Mouse (Mus musculus) kidney, embryonic 16.5 days (tissue): ENCODE data around the gene H2al1g. TPM values are rescaled to one million over a fixed set of nuclear protein-coding genes. Genes with fewer than 3 reads are reported as not detected.

ENCODE experiments used
- ATAC-seq: fragments of 200-750 bp; cut with Nextera tagmentation; 2 replicates; pipeline ENCODE4 v1.8.0; 2017; ENCODE audit warnings: moderate TSS enrichment; ENCODE audit not compliant: low FRiP score, low TSS enrichment
- H3K27ac ChIP-seq: fragments of 300-500 bp; sonication (generic); 2 replicates; pipeline ENCODE4 v1.5.1; 2014; ENCODE audit warnings: low read length
- H3K27me3 ChIP-seq: fragments of 300-500 bp; sonication (generic); 2 replicates; pipeline ENCODE4 v1.6.1; 2014; ENCODE audit warnings: low read length, control low read depth, mixed read lengths; ENCODE audit not compliant: insufficient read depth
- H3K36me3 ChIP-seq: fragments of 300-500 bp; sonication (generic); 2 replicates; pipeline ENCODE4 v1.6.1; 2014; ENCODE audit warnings: low read length, control low read depth, mixed read lengths; ENCODE audit not compliant: insufficient read depth
- H3K4me1 ChIP-seq: fragments of 300-500 bp; sonication (generic); 2 replicates; pipeline ENCODE4 v1.6.1; 2014; ENCODE audit warnings: low read length, control low read depth, mixed read lengths; ENCODE audit not compliant: insufficient read depth
- H3K4me2 ChIP-seq: fragments of 300-500 bp; sonication (generic); replicated peaks from 2 replicates; pipeline ENCODE4 v1.6.1; 2014; ENCODE audit warnings: low read depth, low read length
- H3K4me3 ChIP-seq: fragments of 300-500 bp; sonication (generic); 2 replicates; pipeline ENCODE4 v1.5.1; 2014; ENCODE audit warnings: mild to moderate bottlenecking, low read length
- H3K9ac ChIP-seq: fragments of 300-500 bp; sonication (generic); replicated peaks from 2 replicates; pipeline ENCODE4 v1.6.1; 2014; ENCODE audit warnings: low read length
- H3K9me3 ChIP-seq: fragments of 300-500 bp; sonication (generic); 2 replicates; pipeline ENCODE4 v1.6.1; 2016; ENCODE audit warnings: low read length, control low read depth
- WGBS: fragments of 180-500 bp; shearing (Covaris S2); extraction: QIAGEN DNeasy Blood & Tissue Kit; methylation state at CpG from one replicate; pipeline ENCODE4 v1.1.7; 2014; 5-methylcytosine and 5-hydroxymethylcytosine counted together
- polyA plus RNA-seq: library from polyadenylated mRNA; unstranded; fragments of >200 nt; fragmentation: Nextera tagmentation; extraction: Ambion mirVana; gene quantifications from 2 replicates; pipeline ENCODE4 v1.2.1, GENCODE M21; 2015

H2al1g gene
- polyA plus RNA-seq, 1 experiment from 2014 or later = not detected

DNA sequence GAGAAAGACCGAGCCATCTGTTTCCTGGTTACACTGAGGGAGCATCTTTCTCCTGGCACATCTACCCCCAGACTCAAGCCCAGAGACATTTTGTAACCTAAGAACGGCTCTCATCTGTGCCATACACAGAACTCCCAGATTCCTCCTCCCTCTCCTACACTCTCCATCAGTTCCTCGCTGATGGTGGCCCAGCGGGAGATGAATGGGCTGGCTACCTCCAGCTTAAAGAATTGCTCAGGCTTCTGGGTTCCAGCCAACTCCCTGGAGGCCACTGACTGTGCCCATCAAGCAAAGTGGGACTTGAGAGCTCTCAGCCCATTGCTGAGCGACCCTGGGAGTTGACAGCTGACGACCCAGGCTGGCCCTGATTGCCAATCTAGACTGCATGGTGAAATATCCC, 45.8 kb downstream of the H2al1g start:
- Histone ChIP-seq H3K9ac (no peak overlapping the region), H3K27me3 (peaks cover 19% of the 10 kb centered on the region; the same call in 1 of the 2 replicates), H3K9me3 (no peaks in the 10 kb centered on the region), H3K27ac (no peak overlapping the region), H3K4me3 (no peak overlapping the region), H3K4me1 (no peaks in the 10 kb centered on the region), H3K36me3 (no peaks in the 10 kb centered on the region), H3K4me2 (no peak overlapping the region)
- no peak for ATAC-seq
- WGBS = 72% methylated on average over 6 of the region's 6 CpGs

GRCm38 (mm10) chrX:11365151-11365550, 47.1 kb downstream of the H2al1g start:
- Histone ChIP-seq H3K27ac (no peak overlapping the region), H3K9ac (no peak overlapping the region), H3K4me2 (no peak overlapping the region), H3K36me3 (no peaks in the 10 kb centered on the region), H3K27me3 (peaks cover 13% of the 10 kb centered on the region; the same call in 1 of the 2 replicates), H3K4me1 (no peaks in the 10 kb centered on the region), H3K4me3 (no peak overlapping the region), H3K9me3 (no peaks in the 10 kb centered on the region)
- no peak for ATAC-seq
- WGBS = 65% methylated on average over 12 of the region's 12 CpGs

Other genes starting within 250 kb of the H2al1g start
- not detected in 2 replicates for gene H2al1a, start 19.0 kb upstream of the H2al1g start, polyA plus RNA-seq
- gene H2al1b, start 15.8 kb upstream of the H2al1g start, polyA plus RNA-seq = not detected in 2 replicates
- gene H2al1c, start 12.6 kb upstream of the H2al1g start, polyA plus RNA-seq = not detected in 2 replicates
- gene H2al1d, start 9.4 kb upstream of the H2al1g start, polyA plus RNA-seq = not detected in 2 replicates
- not detected in 2 replicates for gene H2al1e, start 6.3 kb upstream of the H2al1g start, polyA plus RNA-seq
- gene H2al1f, start 3.1 kb upstream of the H2al1g start, polyA plus RNA-seq = not detected in 2 replicates
- not detected in 2 replicates for gene H2al1h, start 3.2 kb downstream of the H2al1g start, polyA plus RNA-seq
- not detected in 2 replicates for gene H2al1i, start 6.4 kb downstream of the H2al1g start, polyA plus RNA-seq
- not detected in 2 replicates for gene H2al1j, start 9.6 kb downstream of the H2al1g start, polyA plus RNA-seq